Mouse (Mus musculus): ENCODE data around the gene Apol6. TPM values are rescaled to one million over a fixed set of nuclear protein-coding genes. Genes with fewer than 3 reads are reported as not detected.
"Not testable (repeated sequence)": the region's sequence is repeated elsewhere in the genome, so short reads cannot be mapped to it uniquely, and the experiment has no call there.

Gene Apol6
- total and polyA plus RNA-seq, 3 experiments, result 0.47 to 8.0 (median 0.89) TPM

DNA sequence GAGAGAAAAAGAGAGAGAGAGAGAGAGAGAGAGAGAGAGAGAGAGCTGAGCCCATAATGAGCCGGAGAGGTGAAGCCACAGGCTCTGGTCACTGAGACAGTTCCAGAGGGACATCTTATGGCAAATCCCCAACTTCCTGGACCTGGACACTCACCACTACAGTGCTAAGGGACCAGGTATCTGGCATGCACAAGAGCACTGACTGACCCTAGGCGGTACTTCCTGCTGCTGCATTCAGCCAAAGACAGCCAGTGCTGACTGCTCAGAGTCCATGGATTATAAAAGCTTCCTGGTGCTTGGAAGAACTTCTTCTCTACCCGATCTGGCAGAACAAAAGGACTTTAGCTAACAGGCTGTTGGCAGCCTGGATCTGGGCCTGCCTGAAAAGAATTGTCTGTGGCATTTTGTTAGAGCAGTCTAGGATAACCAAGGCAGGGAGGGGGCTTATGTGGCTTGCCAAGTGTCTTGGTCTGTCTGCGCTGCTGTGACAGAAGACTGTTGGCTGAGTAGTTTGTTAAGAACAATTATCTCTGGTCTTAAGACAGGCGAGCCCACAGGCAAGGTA, 10.2 kb downstream of the Apol6 start:
- intact Hi-C loops (cut with DNase I), result no loop called here
- no peaks in the 10 kb centered on the region for H3K27me3 ChIP-seq (ENCODE audit: control insufficient read depth, insufficient read depth, low read length)
- H3K79me2 ChIP-seq (replicated peaks; ENCODE audit: control insufficient read depth, insufficient read depth, low read length), result no peaks in the 10 kb centered on the region
- H3K36me3 ChIP-seq (ENCODE audit: control insufficient read depth, insufficient read depth, low read length), result no peaks in the 10 kb centered on the region
- 63% methylated on average over 5 of the region's 5 CpGs for WGBS
- TF ChIP-seq POLR2A (IDR thresholded peaks at IDR 0.05; ENCODE audit: insufficient read depth, low read depth, low read length) (no peak), EP300 (IDR thresholded peaks at IDR 0.05; ENCODE audit: insufficient read depth, low read depth, low read length) (no peak), CTCF (IDR thresholded peaks at IDR 0.05) (no peak)
- DNase-seq, result no peak
- H3K4me1 ChIP-seq (ENCODE audit: control insufficient read depth, insufficient read depth, low read length), result peaks cover 4% of the 10 kb centered on the region
- no peak overlapping the region for H3K9ac ChIP-seq (ENCODE audit: low read depth, low read length)
- H3K27ac ChIP-seq, result no peak overlapping the region
- H3K4me3 ChIP-seq, result no peak overlapping the region

DNA sequence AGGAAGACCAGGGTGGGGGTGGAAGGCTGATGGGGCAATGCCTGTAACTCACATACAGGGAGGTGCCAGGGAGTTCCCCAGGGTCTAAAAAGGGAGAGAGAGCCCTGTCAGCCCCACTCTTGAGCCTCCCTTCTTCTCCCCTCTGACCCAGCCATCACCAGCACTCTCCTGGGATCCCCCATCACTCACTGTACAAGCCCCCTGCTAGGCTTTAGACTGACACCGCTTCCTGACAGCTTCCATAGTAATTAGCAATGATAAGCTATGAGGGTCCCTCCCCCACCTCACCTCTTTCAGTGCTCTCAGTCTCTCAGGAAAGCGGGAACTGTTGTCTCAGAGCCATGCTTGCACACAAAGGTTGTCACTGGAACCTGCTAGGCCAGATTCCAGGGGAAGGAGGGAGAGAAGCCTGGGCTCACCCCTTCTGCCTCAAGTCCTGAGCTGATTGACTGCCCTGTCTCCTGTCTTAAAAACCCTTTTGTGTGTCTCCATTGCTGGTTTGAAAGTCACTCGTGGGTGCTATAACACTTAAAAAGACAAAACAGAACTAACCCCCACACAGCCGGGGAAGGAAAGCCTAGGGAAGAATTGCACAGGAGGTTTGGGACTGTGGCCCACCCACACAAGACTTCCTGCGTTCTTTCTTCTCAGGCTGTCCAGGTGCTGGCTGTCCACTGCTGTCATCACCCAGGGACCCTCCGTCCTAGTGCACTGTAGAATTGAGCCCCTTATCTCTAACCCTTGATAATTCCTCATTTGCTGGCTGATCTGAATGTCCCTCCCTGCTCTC, 11.7 kb downstream of the Apol6 start:
- Histone ChIP-seq H3K79me2 (replicated peaks; ENCODE audit: control insufficient read depth, insufficient read depth, low read length) (no peaks in the 10 kb centered on the region), H3K36me3 (ENCODE audit: control insufficient read depth, insufficient read depth, low read length) (no peaks in the 10 kb centered on the region), H3K27me3 (ENCODE audit: control insufficient read depth, insufficient read depth, low read length) (no peaks in the 10 kb centered on the region), H3K4me3 (no peak overlapping the region), H3K27ac (no peak overlapping the region), H3K4me1 (ENCODE audit: control insufficient read depth, insufficient read depth, low read length) (peaks cover 4% of the 10 kb centered on the region), H3K9ac (ENCODE audit: low read depth, low read length) (no peak overlapping the region)
- 37% methylated on average over 6 of the region's 6 CpGs for WGBS
- intact Hi-C loops (cut with DNase I), result no loop called here
- TF ChIP-seq CTCF (IDR thresholded peaks at IDR 0.05), result no peak
- TF ChIP-seq POLR2A (IDR thresholded peaks at IDR 0.05; ENCODE audit: insufficient read depth, low read depth, low read length), result no peak
- no peak for TF ChIP-seq EP300 (IDR thresholded peaks at IDR 0.05; ENCODE audit: insufficient read depth, low read depth, low read length)
- no peak for DNase-seq

DNA sequence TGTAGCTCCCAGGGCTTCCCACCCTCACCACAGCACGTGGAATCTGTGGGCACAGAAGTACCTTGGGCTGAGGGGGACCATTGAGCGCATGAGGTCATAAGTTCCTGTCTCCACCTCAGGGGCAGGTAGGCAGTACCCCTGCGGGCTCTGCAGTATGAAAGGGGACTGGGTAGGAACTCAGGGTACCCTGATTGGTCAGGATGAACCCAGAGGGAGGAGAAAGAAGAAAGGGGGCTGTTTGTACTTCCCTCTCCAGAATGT, 12.2 kb downstream of the Apol6 start:
- Histone ChIP-seq H3K36me3 (ENCODE audit: control insufficient read depth, insufficient read depth, low read length) (no peaks in the 10 kb centered on the region), H3K27ac (no peak overlapping the region)
- 53% methylated on average over 3 of the region's 3 CpGs for WGBS

DNA sequence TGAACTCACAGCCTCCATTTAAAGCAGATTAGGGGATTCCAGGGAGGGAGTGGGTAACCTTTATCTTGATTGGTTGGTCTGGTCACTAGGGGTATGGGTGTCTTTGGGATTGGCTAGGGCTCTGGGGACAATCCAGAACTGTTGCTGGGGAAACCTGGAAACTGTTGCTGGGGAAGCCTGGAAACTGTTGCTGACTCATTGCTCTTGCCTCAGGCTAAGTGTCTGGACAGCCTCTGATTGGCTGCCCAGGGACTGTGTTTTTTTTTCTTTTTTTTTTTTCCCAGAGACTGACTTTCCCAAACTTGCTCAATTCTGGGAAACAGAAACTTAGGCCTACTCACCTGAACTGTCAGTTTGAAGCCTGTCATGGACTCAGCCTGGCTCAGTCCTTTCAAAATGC, 14.0 kb downstream of the Apol6 start:
- TF ChIP-seq CTCF (IDR thresholded peaks at IDR 0.05) (no peak), POLR2A (IDR thresholded peaks at IDR 0.05; ENCODE audit: insufficient read depth, low read depth, low read length) (no peak), EP300 (IDR thresholded peaks at IDR 0.05; ENCODE audit: insufficient read depth, low read depth, low read length) (no peak)
- Histone ChIP-seq H3K4me3 (no peak overlapping the region), H3K79me2 (replicated peaks; ENCODE audit: control insufficient read depth, insufficient read depth, low read length) (no peaks in the 10 kb centered on the region), H3K27ac (no peak overlapping the region), H3K9ac (ENCODE audit: low read depth, low read length) (no peak overlapping the region), H3K27me3 (ENCODE audit: control insufficient read depth, insufficient read depth, low read length) (no peaks in the 10 kb centered on the region), H3K36me3 (ENCODE audit: control insufficient read depth, insufficient read depth, low read length) (no peaks in the 10 kb centered on the region), H3K4me1 (ENCODE audit: control insufficient read depth, insufficient read depth, low read length) (peaks cover 4% of the 10 kb centered on the region)
- intact Hi-C loops (cut with DNase I), result no loop called here
- no peak for DNase-seq

More for the DNA sequence above, 12.2 kb downstream of the Apol6 start:
- Histone ChIP-seq H3K79me2 (replicated peaks; ENCODE audit: control insufficient read depth, insufficient read depth, low read length) (no peaks in the 10 kb centered on the region), H3K4me1 (ENCODE audit: control insufficient read depth, insufficient read depth, low read length) (peaks cover 4% of the 10 kb centered on the region), H3K4me3 (no peak overlapping the region), H3K27me3 (ENCODE audit: control insufficient read depth, insufficient read depth, low read length) (no peaks in the 10 kb centered on the region), H3K9ac (ENCODE audit: low read depth, low read length) (no peak overlapping the region)
- DNase-seq, result no peak
- intact Hi-C loops (cut with DNase I), result no loop called here
- TF ChIP-seq EP300 (IDR thresholded peaks at IDR 0.05; ENCODE audit: insufficient read depth, low read depth, low read length) (no peak), POLR2A (IDR thresholded peaks at IDR 0.05; ENCODE audit: insufficient read depth, low read depth, low read length) (no peak), CTCF (IDR thresholded peaks at IDR 0.05) (no peak)

DNA sequence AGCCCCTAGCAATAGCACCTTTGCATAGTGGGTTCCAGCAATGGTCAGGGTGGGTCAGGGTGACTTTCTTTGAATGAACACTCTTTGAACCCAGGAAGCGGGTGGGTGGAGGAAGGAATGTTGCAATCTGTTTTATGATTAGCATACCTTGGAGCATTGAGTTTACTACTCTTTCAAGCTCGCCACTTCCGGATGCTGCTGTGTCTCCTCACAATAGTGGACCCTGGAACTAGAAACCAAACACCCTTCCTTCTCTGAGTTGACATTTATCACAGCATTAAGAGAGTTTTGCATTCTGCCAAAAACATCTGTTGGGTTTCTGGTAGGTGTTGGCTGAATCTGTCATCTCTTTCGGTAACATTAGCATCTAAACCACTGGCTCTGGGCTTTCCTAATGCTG, 14.9 kb downstream of the Apol6 start:
- WGBS, result 95% methylated on average over 4 of the region's 4 CpGs
- H3K9ac ChIP-seq (ENCODE audit: low read depth, low read length); H3K79me2 ChIP-seq (replicated peaks; ENCODE audit: control insufficient read depth, insufficient read depth, low read length); DNase-seq; H3K36me3 ChIP-seq (ENCODE audit: control insufficient read depth, insufficient read depth, low read length); H3K4me1 ChIP-seq (ENCODE audit: control insufficient read depth, insufficient read depth, low read length); intact Hi-C loops (cut with DNase I); H3K4me3 ChIP-seq; H3K27ac ChIP-seq; H3K27me3 ChIP-seq (ENCODE audit: control insufficient read depth, insufficient read depth, low read length): not testable (repeated sequence)

GRCm38 (mm10) chr15:77062746-77063145, 18.2 kb downstream of the Apol6 start:
- H3K79me2 ChIP-seq (replicated peaks; ENCODE audit: control insufficient read depth, insufficient read depth, low read length), result no peaks in the 10 kb centered on the region
- TF ChIP-seq EP300 (IDR thresholded peaks at IDR 0.05; ENCODE audit: insufficient read depth, low read depth, low read length) (no peak), POLR2A (IDR thresholded peaks at IDR 0.05; ENCODE audit: insufficient read depth, low read depth, low read length) (no peak), CTCF (IDR thresholded peaks at IDR 0.05) (no peak)
- DNase-seq, result no peak
- H3K4me3 ChIP-seq, result no peak overlapping the region
- no peaks in the 10 kb centered on the region for H3K27me3 ChIP-seq (ENCODE audit: control insufficient read depth, insufficient read depth, low read length)
- H3K4me1 ChIP-seq (ENCODE audit: control insufficient read depth, insufficient read depth, low read length), result no peaks in the 10 kb centered on the region
- H3K27ac ChIP-seq, result no peak overlapping the region
- no peak overlapping the region for H3K9ac ChIP-seq (ENCODE audit: low read depth, low read length)
- intact Hi-C loops (cut with DNase I), result loop anchor here (2.0 kb wide), 1 partner anchor 22 kb away; no protein-coding TSS in a partner anchor
- H3K36me3 ChIP-seq (ENCODE audit: control insufficient read depth, insufficient read depth, low read length), result no peaks in the 10 kb centered on the region

Measured in heart, adult 2 months (tissue).